Mouse (Mus musculus): ENCODE data around the gene Orc5. TPM values are rescaled to one million over a fixed set of nuclear protein-coding genes. Genes with fewer than 3 reads are reported as not detected.
"Not testable (repeated sequence)": the region's sequence is repeated elsewhere in the genome, so short reads cannot be mapped to it uniquely, and the experiment has no call there.

The Orc5 gene
- polyA plus RNA-seq, 1 experiment = 26.8 TPM

GRCm38 (mm10) chr5:22499437-22499836 is 50.8 kb downstream of the Orc5 start:
- H3K27ac ChIP-seq (ENCODE audit: insufficient read depth, low read depth, low read length) = no peak overlapping the region

GRCm38 (mm10) chr5:22491088-22491487 is 59.1 kb downstream of the Orc5 start:
- TF ChIP-seq POLR2A (IDR thresholded peaks at IDR 0.05; ENCODE audit: borderline replicate concordance, low read depth, low read length) (no peak), CTCF (IDR thresholded peaks at IDR 0.05; ENCODE audit: low read depth, low read length) (no peak)
- H3K27ac ChIP-seq (ENCODE audit: insufficient read depth, low read depth, low read length) = no peak overlapping the region
- no peak overlapping the region for H3K4me3 ChIP-seq (ENCODE audit: insufficient read depth, low read length)
- peaks cover 3% of the 10 kb centered on the region; the same call in 1 of the 2 replicates for H3K4me1 ChIP-seq (ENCODE audit: control insufficient read depth, insufficient read depth, low read length)

More at GRCm38 (mm10) chr5:22499437-22499836, 50.8 kb downstream of the Orc5 start:
- TF ChIP-seq CTCF (IDR thresholded peaks at IDR 0.05; ENCODE audit: low read depth, low read length) (no peak), POLR2A (IDR thresholded peaks at IDR 0.05; ENCODE audit: borderline replicate concordance, low read depth, low read length) (no peak)
- peaks cover 3% of the 10 kb centered on the region; the same call in 1 of the 2 replicates for H3K4me1 ChIP-seq (ENCODE audit: control insufficient read depth, insufficient read depth, low read length)
- no peak overlapping the region for H3K4me3 ChIP-seq (ENCODE audit: insufficient read depth, low read length)

GRCm38 (mm10) chr5:22489091-22489490 is 61.1 kb downstream of the Orc5 start:
- Histone ChIP-seq H3K4me3 (ENCODE audit: insufficient read depth, low read length) (no peak overlapping the region), H3K27ac (ENCODE audit: insufficient read depth, low read depth, low read length) (no peak overlapping the region), H3K4me1 (ENCODE audit: control insufficient read depth, insufficient read depth, low read length) (peaks cover 3% of the 10 kb centered on the region; the same call in 1 of the 2 replicates)
- no peak for TF ChIP-seq POLR2A (IDR thresholded peaks at IDR 0.05; ENCODE audit: borderline replicate concordance, low read depth, low read length)
- peak; percentile 34 for TF ChIP-seq CTCF (IDR thresholded peaks at IDR 0.05; ENCODE audit: low read depth, low read length)

- no peak for TF ChIP-seq CTCF (IDR thresholded peaks at IDR 0.05; ENCODE audit: low read depth, low read length)
- no peak for TF ChIP-seq POLR2A (IDR thresholded peaks at IDR 0.05; ENCODE audit: borderline replicate concordance, low read depth, low read length)
Observed at GRCm38 (mm10) chr5:22486601-22487206, 63.5 kb downstream of the Orc5 start.

GRCm38 (mm10) chr5:22485764-22486163 is 64.5 kb downstream of the Orc5 start:
- Histone ChIP-seq H3K27ac (ENCODE audit: insufficient read depth, low read depth, low read length) (no peak overlapping the region), H3K4me3 (ENCODE audit: insufficient read depth, low read length) (no peak overlapping the region)

More at GRCm38 (mm10) chr5:22486601-22487206, 63.5 kb downstream of the Orc5 start:
- Histone ChIP-seq H3K4me1 (ENCODE audit: control insufficient read depth, insufficient read depth, low read length) (peaks cover 3% of the 10 kb centered on the region; the same call in 1 of the 2 replicates), H3K27ac (ENCODE audit: insufficient read depth, low read depth, low read length) (no peak overlapping the region), H3K4me3 (ENCODE audit: insufficient read depth, low read length) (no peak overlapping the region)

GRCm38 (mm10) chr5:22482567-22482966 is 67.7 kb downstream of the Orc5 start:
- Histone ChIP-seq H3K27ac (ENCODE audit: insufficient read depth, low read depth, low read length) (no peak overlapping the region), H3K4me1 (ENCODE audit: control insufficient read depth, insufficient read depth, low read length) (peaks cover 3% of the 10 kb centered on the region; the same call in 1 of the 2 replicates), H3K4me3 (ENCODE audit: insufficient read depth, low read length) (no peak overlapping the region)
- TF ChIP-seq CTCF (IDR thresholded peaks at IDR 0.05; ENCODE audit: low read depth, low read length) (no peak), POLR2A (IDR thresholded peaks at IDR 0.05; ENCODE audit: borderline replicate concordance, low read depth, low read length) (no peak)

More at GRCm38 (mm10) chr5:22485764-22486163, 64.5 kb downstream of the Orc5 start:
- peaks cover 3% of the 10 kb centered on the region; the same call in 1 of the 2 replicates for H3K4me1 ChIP-seq (ENCODE audit: control insufficient read depth, insufficient read depth, low read length)
- no peak for TF ChIP-seq CTCF (IDR thresholded peaks at IDR 0.05; ENCODE audit: low read depth, low read length)

- H3K27ac ChIP-seq (ENCODE audit: insufficient read depth, low read depth, low read length); H3K4me3 ChIP-seq (ENCODE audit: insufficient read depth, low read length); H3K4me1 ChIP-seq (ENCODE audit: control insufficient read depth, insufficient read depth, low read length): not testable (repeated sequence)
Observed at GRCm38 (mm10) chr5:22472445-22472844, 77.8 kb downstream of the Orc5 start.

- Histone ChIP-seq H3K4me1 (ENCODE audit: control insufficient read depth, insufficient read depth, low read length) (no peaks in the 10 kb centered on the region), H3K4me3 (ENCODE audit: insufficient read depth, low read length) (no peak overlapping the region), H3K27ac (ENCODE audit: insufficient read depth, low read depth, low read length) (no peak overlapping the region)
- TF ChIP-seq POLR2A (IDR thresholded peaks at IDR 0.05; ENCODE audit: borderline replicate concordance, low read depth, low read length) (no peak), CTCF (IDR thresholded peaks at IDR 0.05; ENCODE audit: low read depth, low read length) (no peak)
Observed at GRCm38 (mm10) chr5:22471243-22471642, 79.0 kb downstream of the Orc5 start.

GRCm38 (mm10) chr5:22452871-22453661 is 97.2 kb downstream of the Orc5 start:
- H3K4me1 ChIP-seq (ENCODE audit: control insufficient read depth, insufficient read depth, low read length) = no peaks in the 10 kb centered on the region
- no peak overlapping the region for H3K27ac ChIP-seq (ENCODE audit: insufficient read depth, low read depth, low read length)
- H3K4me3 ChIP-seq (ENCODE audit: insufficient read depth, low read length) = no peak overlapping the region
- TF ChIP-seq CTCF (IDR thresholded peaks at IDR 0.05; ENCODE audit: low read depth, low read length) = no peak
- no peak for TF ChIP-seq POLR2A (IDR thresholded peaks at IDR 0.05; ENCODE audit: borderline replicate concordance, low read depth, low read length)

- H3K4me1 ChIP-seq (ENCODE audit: control insufficient read depth, insufficient read depth, low read length) = no peaks in the 10 kb centered on the region
- TF ChIP-seq POLR2A (IDR thresholded peaks at IDR 0.05; ENCODE audit: borderline replicate concordance, low read depth, low read length) (no peak), CTCF (IDR thresholded peaks at IDR 0.05; ENCODE audit: low read depth, low read length) (no peak)
- no peak overlapping the region for H3K4me3 ChIP-seq (ENCODE audit: insufficient read depth, low read length)
- H3K27ac ChIP-seq (ENCODE audit: insufficient read depth, low read depth, low read length) = no peak overlapping the region
Observed at GRCm38 (mm10) chr5:22452452-22452851, 97.8 kb downstream of the Orc5 start.
